Mouse (Mus musculus) erythroblast, embryonic 14.5 days (primary cell): Measurements from ENCODE around the gene Pced1b.

Experiments used
- GATA1 ChIP-seq: IDR thresholded peaks from 2 replicates; pipeline ENCODE4 v1.6.1; 2012; ENCODE audit warnings: low read length, inconsistent platforms, mixed read lengths
- TAL1 ChIP-seq: IDR thresholded peaks from 3 replicates; pipeline ENCODE4 v1.6.1; 2012; ENCODE audit warnings: low read length, inconsistent platforms, mixed read lengths

- no peak for TF ChIP-seq GATA1
- TF ChIP-seq TAL1, result no peak
These were observed 40.7 kb downstream of the Pced1b start for GRCm38 (mm10) chr15:97287436-97288143.
